Mouse (Mus musculus) MEL (cell line): ENCODE results near the gene Fbxo36. TPM values are rescaled to one million over a fixed set of nuclear protein-coding genes. Genes with fewer than 3 reads are reported as not detected.

Experiments
- DNase-seq: peaks from one replicate; pipeline ENCODE4 v3.0.0; 2011; ENCODE audit warnings: low read depth, low spot score
- H3K27ac ChIP-seq: 2 replicates; pipeline ENCODE4 v1.5.1; 2012; ENCODE audit warnings: low read depth, mild to moderate bottlenecking, control low read depth, low read length, moderate library complexity; ENCODE audit not compliant: control insufficient read depth
- H3K27me3 ChIP-seq, 2 experiments: fragments of 150-350 bp in 1 of 2; sonication (generic) in 1 of 2; 2 replicates each; pipeline ENCODE4 v1.6.1; 2012; ENCODE audit warnings: low read length in 2 of 2, mild to moderate bottlenecking in 2 of 2, improper control_type of control experiment in 1 of 2, moderate library complexity in 1 of 2; ENCODE audit not compliant: insufficient read depth in 2 of 2, control insufficient read depth in 1 of 2
- H3K36me3 ChIP-seq, 2 experiments: 2 replicates each; pipeline ENCODE4 v1.6.1; 2012 to 2014; ENCODE audit warnings: low read length in 2 of 2, improper control_type of control experiment in 1 of 2, inconsistent platforms in 1 of 2, mild to moderate bottlenecking in 1 of 2; ENCODE audit not compliant: insufficient read depth in 2 of 2, control insufficient read depth in 1 of 2
- H3K4me1 ChIP-seq, 2 experiments: fragments of 150-350 bp in 1 of 2; sonication (generic) in 1 of 2; 2 replicates each; pipeline ENCODE4 v1.6.1; 2012; ENCODE audit warnings: low read length in 2 of 2, improper control_type of control experiment in 1 of 2, mild to moderate bottlenecking in 1 of 2; ENCODE audit not compliant: insufficient read depth in 2 of 2, control insufficient read depth in 1 of 2
- H3K4me3 ChIP-seq, 2 experiments: fragments of 150-350 bp in 1 of 2; sonication (generic) in 1 of 2; 2 replicates each; pipeline ENCODE4 v1.5.1; 2012; ENCODE audit warnings: low read depth in 2 of 2, low read length in 2 of 2, mild to moderate bottlenecking in 2 of 2, moderate library complexity in 2 of 2, control low read depth in 1 of 2, improper control_type of control experiment in 1 of 2; ENCODE audit not compliant: control insufficient read depth in 1 of 2, insufficient read depth in 1 of 2
- H3K79me2 ChIP-seq: 2 replicates; pipeline ENCODE4 v1.6.1; 2012; ENCODE audit warnings: mild to moderate bottlenecking, low read length, moderate library complexity; ENCODE audit not compliant: control insufficient read depth, poor library complexity, insufficient read depth
- H3K9ac ChIP-seq: 2 replicates; pipeline ENCODE4 v1.6.1; 2012; ENCODE audit warnings: low read depth, mild to moderate bottlenecking, control low read depth, low read length, moderate library complexity; ENCODE audit not compliant: control insufficient read depth, poor library complexity, severe bottlenecking
- H3K9me3 ChIP-seq: fragments of 150-350 bp; sonication (generic); replicated peaks from 2 replicates; pipeline ENCODE4 v1.6.1; 2012; ENCODE audit warnings: mild to moderate bottlenecking, low read length, improper control_type of control experiment, moderate library complexity; ENCODE audit not compliant: insufficient read depth
- CHD1 ChIP-seq: IDR thresholded peaks from 2 replicates; pipeline ENCODE4 v1.6.1; 2012; ENCODE audit warnings: low read depth, mild to moderate bottlenecking, inconsistent platforms, low read length, improper control_type of control experiment
- ELF1 ChIP-seq: IDR thresholded peaks from 2 replicates; pipeline ENCODE4 v1.6.1; 2014; ENCODE audit warnings: low read depth, mild to moderate bottlenecking, inconsistent platforms, low read length, improper control_type of control experiment, moderate library complexity
- EP300 ChIP-seq, 2 experiments: IDR thresholded peaks; 2 replicates each; pipeline ENCODE4 v1.6.1; 2011; ENCODE audit warnings: improper control_type of control experiment in 2 of 2, low read length in 2 of 2, low read depth in 1 of 2, mild to moderate bottlenecking in 1 of 2
- ETS1 ChIP-seq: IDR thresholded peaks from 2 replicates; pipeline ENCODE4 v1.6.1; 2012; ENCODE audit warnings: low read depth, mild to moderate bottlenecking, inconsistent platforms, low read length, improper control_type of control experiment, moderate library complexity
- GATA1 ChIP-seq: IDR thresholded peaks from 2 replicates; pipeline ENCODE4 v1.6.1; 2011; ENCODE audit warnings: low read depth, low read length, improper control_type of control experiment
- MAFK ChIP-seq: IDR thresholded peaks from 2 replicates; pipeline ENCODE4 v1.6.1; 2011; ENCODE audit warnings: low read depth, mild to moderate bottlenecking, low read length, improper control_type of control experiment, borderline replicate concordance
- MAX ChIP-seq: IDR thresholded peaks from 2 replicates; pipeline ENCODE4 v1.6.1; 2011; ENCODE audit warnings: low read length, improper control_type of control experiment
- MYC ChIP-seq: IDR thresholded peaks from 2 replicates; pipeline ENCODE4 v1.6.1; 2011; ENCODE audit warnings: low read depth, mild to moderate bottlenecking, low read length, improper control_type of control experiment, moderate library complexity
- NRF1 ChIP-seq: IDR thresholded peaks from 2 replicates; pipeline ENCODE4 v1.6.1; 2014; ENCODE audit warnings: low read depth, mild to moderate bottlenecking, inconsistent platforms, low read length, improper control_type of control experiment, moderate library complexity; ENCODE audit not compliant: poor library complexity, insufficient read depth, severe bottlenecking
- POLR2A ChIP-seq, 2 experiments: IDR thresholded peaks; 2 replicates each; pipeline ENCODE4 v1.6.1; 2011 to 2012; ENCODE audit warnings: low read length in 2 of 2, mild to moderate bottlenecking in 2 of 2, control low read depth in 1 of 2, improper control_type of control experiment in 1 of 2, low read depth in 1 of 2, moderate library complexity in 1 of 2; ENCODE audit not compliant: control insufficient read depth in 1 of 2, insufficient read depth in 1 of 2, poor library complexity in 1 of 2
- RAD21 ChIP-seq: IDR thresholded peaks from 2 replicates; pipeline ENCODE4 v1.6.1; 2011; ENCODE audit warnings: mild to moderate bottlenecking, low read depth, low read length, improper control_type of control experiment
- RCOR1 ChIP-seq: IDR thresholded peaks from 2 replicates; pipeline ENCODE4 v1.6.1; 2012; ENCODE audit warnings: low read depth, mild to moderate bottlenecking, inconsistent platforms, low read length, improper control_type of control experiment
- SIN3A ChIP-seq: IDR thresholded peaks from 2 replicates; pipeline ENCODE4 v1.6.1; 2012; ENCODE audit warnings: low read length, improper control_type of control experiment, inconsistent platforms
- SMC3 ChIP-seq: IDR thresholded peaks from 2 replicates; pipeline ENCODE4 v1.6.1; 2011; ENCODE audit warnings: low read depth, low read length, improper control_type of control experiment
- UBTF ChIP-seq: IDR thresholded peaks from 2 replicates; pipeline ENCODE4 v1.6.1; 2012; ENCODE audit warnings: low read depth, mild to moderate bottlenecking, inconsistent platforms, low read length, improper control_type of control experiment, moderate library complexity, borderline replicate concordance; ENCODE audit not compliant: insufficient read depth
- USF1 ChIP-seq: IDR thresholded peaks from 2 replicates; pipeline ENCODE4 v1.6.1; 2014; ENCODE audit warnings: low read depth, mild to moderate bottlenecking, inconsistent platforms, low read length, improper control_type of control experiment, moderate library complexity
- USF2 ChIP-seq, 2 experiments: IDR thresholded peaks; 2 replicates each; pipeline ENCODE4 v1.6.1; 2011 to 2012; ENCODE audit warnings: improper control_type of control experiment in 2 of 2, low read length in 2 of 2, borderline replicate concordance in 1 of 2, inconsistent platforms in 1 of 2, low read depth in 1 of 2, mild to moderate bottlenecking in 1 of 2; ENCODE audit not compliant: insufficient read depth in 1 of 2
- ZKSCAN1 ChIP-seq: IDR thresholded peaks from 2 replicates; pipeline ENCODE4 v1.6.1; 2012; ENCODE audit warnings: low read depth, mild to moderate bottlenecking, inconsistent platforms, low read length, improper control_type of control experiment, moderate library complexity
- ZNF384 ChIP-seq: IDR thresholded peaks from 2 replicates; pipeline ENCODE4 v1.6.1; 2012; ENCODE audit warnings: low read depth, mild to moderate bottlenecking, inconsistent platforms, low read length, improper control_type of control experiment
- polyA plus RNA-seq, 2 experiments: library from polyadenylated mRNA; stranded (reverse) in 1 of 2; unstranded in 1 of 2; fragments of >175 nt in 1 of 2; fragments of >200 nt in 1 of 2; gene quantifications; 2 replicates each; pipeline versions ENCODE4 v1.2.1 to v1.2.4; 2012; ENCODE audit warnings: low replicate concordance in 2 of 2, low read depth in 1 of 2; ENCODE audit not compliant: insufficient read length in 2 of 2, insufficient read depth in 1 of 2, missing spikeins in 1 of 2
- total RNA-seq: library from RNA; depleted of rRNA; stranded (reverse); fragments of 300-350 nt; gene quantifications from 2 replicates; pipeline ENCODE4 v1.2.3, GENCODE M21; 2012

Gene Fbxo36
- total and polyA plus RNA-seq, 3 experiments: 2.5 to 2.9 TPM; not detected in 1

GRCm38 (mm10) chr1:84890503-84890902, 50.9 kb downstream of the Fbxo36 start:
- H3K27ac ChIP-seq: no peak overlapping the region
- TF ChIP-seq SIN3A (no peak), NRF1 (no peak), MAX (no peak), CHD1 (no peak), RCOR1 (no peak), ETS1 (no peak), UBTF (no peak)
- TF ChIP-seq, all 39 proteins: peak for 0
- no peak overlapping the region for H3K9ac ChIP-seq
- no peaks in the 10 kb centered on the region for H3K9me3 ChIP-seq
- H3K4me1 ChIP-seq: no peaks in the 10 kb centered on the region
- no peak overlapping the region for H3K4me3 ChIP-seq
- no peak for DNase-seq
- H3K36me3 ChIP-seq: no peaks in the 10 kb centered on the region
- no peaks in the 10 kb centered on the region for H3K27me3 ChIP-seq
- no peaks in the 10 kb centered on the region for H3K79me2 ChIP-seq

DNA sequence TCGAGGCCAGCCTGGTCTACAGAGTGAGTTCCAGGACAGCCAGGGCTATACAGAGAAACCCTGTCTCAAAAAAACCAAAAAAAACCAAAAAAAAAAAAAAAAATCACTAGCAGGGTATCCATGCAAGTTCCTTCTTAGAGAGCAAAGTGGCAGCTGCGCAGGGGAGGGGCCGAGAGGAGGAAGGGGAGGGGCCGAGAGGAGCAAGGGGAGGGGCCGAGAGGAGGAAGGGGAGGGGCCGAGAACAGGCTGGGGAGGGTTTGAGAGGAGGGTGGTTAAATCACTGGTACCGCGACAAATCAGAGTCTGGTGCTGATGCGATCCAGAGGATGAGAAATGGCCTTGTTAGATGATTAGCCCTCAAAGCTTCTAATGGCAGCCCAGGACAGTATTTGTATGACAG, 52.1 kb downstream of the Fbxo36 start:
- no peak for TF ChIP-seq USF2 (IDR thresholded peaks at IDR 0.05; ENCODE audit: borderline replicate concordance in 1 of 2, insufficient read depth in 1 of 2, low read depth in 1 of 2, low read length in 2 of 2)
- no peak for TF ChIP-seq ZNF384
- TF ChIP-seq MAFK: no peak
- no peak for TF ChIP-seq POLR2A (IDR thresholded peaks at IDR 0.05; ENCODE audit: control insufficient read depth in 1 of 2, insufficient read depth in 1 of 2, low read depth in 1 of 2, low read length in 2 of 2, poor library complexity in 1 of 2)
- no peak for TF ChIP-seq EP300 (IDR thresholded peaks at IDR 0.05; ENCODE audit: low read depth in 1 of 2, low read length in 2 of 2)
- TF ChIP-seq USF1: no peak
- no peak for TF ChIP-seq ZKSCAN1
- TF ChIP-seq RAD21: no peak
- TF ChIP-seq MYC: no peak
- no peak for TF ChIP-seq UBTF
- no peak for TF ChIP-seq GATA1
- TF ChIP-seq MAX: no peak
- TF ChIP-seq RCOR1: no peak
- TF ChIP-seq SIN3A: no peak
- no peak for TF ChIP-seq ELF1
- no peak for TF ChIP-seq SMC3
- TF ChIP-seq, all 39 proteins: peak for 0
- Histone ChIP-seq H3K4me1 (no peaks in the 10 kb centered on the region), H3K27ac (no peak overlapping the region), H3K9me3 (no peaks in the 10 kb centered on the region), H3K27me3 (no peaks in the 10 kb centered on the region), H3K9ac (no peak overlapping the region), H3K36me3 (no peaks in the 10 kb centered on the region), H3K79me2 (no peaks in the 10 kb centered on the region), H3K4me3 (no peak overlapping the region)
- no peak for DNase-seq
